Mouse (Mus musculus) adrenal gland, adult 10 weeks (tissue): ENCODE data around the gene Gm8947. TPM values are rescaled to one million over a fixed set of nuclear protein-coding genes. Genes with fewer than 3 reads are reported as not detected.

Experiments
- polyA plus RNA-seq: library from polyadenylated mRNA; stranded (reverse); fragments of 350-450 nt; fragmentation: Illumina TruSeq; extraction: RNeasy Lipid Tissue Mini Kit (QIAGEN cat#74804); gene quantifications from one replicate; pipeline ENCODE4 v1.2.3, GENCODE M21; 2014; ENCODE audit warnings: low read depth, low replicate concordance

Gm8947 gene
- not detected for polyA plus RNA-seq

GRCm38 (mm10) chr1:151192075-151192474 is at the start of gene Gm8947:
Gm8947 (plus strand) TSS chr1:151192376.

GRCm38 (mm10) chr1:151182266-151182665 is 9.9 kb upstream of the Gm8947 start, which contains the start of gene Gm47985:
Gm47985 (plus strand) TSS chr1:151182537.

GRCm38 (mm10) chr1:151198120-151198519 is 5.9 kb downstream of the Gm8947 start, which contains the start of gene Gm47995:
Gm47995 (plus strand) TSS chr1:151198448.

GRCm38 (mm10) chr1:151203818-151204217 is 11.6 kb downstream of the Gm8947 start, which contains the start of gene 3110040M04Rik:
3110040M04Rik (plus strand) TSS chr1:151204121.

GRCm38 (mm10) chr1:151209824-151210355 is 17.7 kb downstream of the Gm8947 start, which contains the start of gene Gm47996:
Gm47996 (plus strand) TSS chr1:151210131.

Other genes starting within 250 kb of the Gm8947 start
- gene Hmcn1, start 198.9 kb upstream of the Gm8947 start, polyA plus RNA-seq, result 0.52 TPM
- gene Gm47985, start 9.8 kb upstream of the Gm8947 start, polyA plus RNA-seq, result not detected
- gene Gm47995, start 6.1 kb downstream of the Gm8947 start, polyA plus RNA-seq, result not detected
- not detected for gene 3110040M04Rik, start 11.7 kb downstream of the Gm8947 start, polyA plus RNA-seq
- not detected for gene Gm47996, start 17.8 kb downstream of the Gm8947 start, polyA plus RNA-seq
- gene Ivns1abp, start 152.1 kb downstream of the Gm8947 start, polyA plus RNA-seq, result 277 TPM
- gene Swt1, start 236.1 kb downstream of the Gm8947 start, polyA plus RNA-seq, result 58.8 TPM
- gene Trmt1l, start 236.2 kb downstream of the Gm8947 start, polyA plus RNA-seq, result 50.6 TPM